Mouse (Mus musculus): Measurements from ENCODE around the gene Tmem256. TPM values are rescaled to one million over a fixed set of nuclear protein-coding genes. Genes with fewer than 3 reads are reported as not detected.

The Tmem256 gene
- polyA plus RNA-seq, 1 experiment from 2014 or later, result 455 TPM

- no peak for ATAC-seq (replicated peaks; ENCODE audit: low FRiP score, low TSS enrichment, low read depth)
- H3K9me3 ChIP-seq (ENCODE audit: control insufficient read depth, low read length), result no peaks in the 10 kb centered on the region
- H3K9ac ChIP-seq (ENCODE audit: low read length), result no peak overlapping the region
- no peaks in the 10 kb centered on the region for H3K4me1 ChIP-seq (replicated peaks; ENCODE audit: control insufficient read depth, insufficient read depth, low read length)
- WGBS, result 92% methylated on average over 2 of the region's 2 CpGs
- no peaks in the 10 kb centered on the region for H3K27me3 ChIP-seq (replicated peaks; ENCODE audit: control insufficient read depth, insufficient read depth, low read length)
- no peak overlapping the region for H3K4me3 ChIP-seq (ENCODE audit: low read depth, low read length)
- no peaks in the 10 kb centered on the region for H3K36me3 ChIP-seq (ENCODE audit: control insufficient read depth, insufficient read depth, low read length)
- DNase-seq (ENCODE audit: low spot score), result no peak
- no peak overlapping the region for H3K4me2 ChIP-seq (ENCODE audit: low read length)
- H3K27ac ChIP-seq (ENCODE audit: low read depth), result no peak overlapping the region
These were observed 32.2 kb downstream of the Tmem256 start for GRCm38 (mm10) chr11:69870289-69871069.

GRCm38 (mm10) chr11:69871822-69872221 lies 33.5 kb downstream of the Tmem256 start:
- no peaks in the 10 kb centered on the region for H3K36me3 ChIP-seq (ENCODE audit: control insufficient read depth, insufficient read depth, low read length)
- ATAC-seq (replicated peaks; ENCODE audit: low FRiP score, low TSS enrichment, low read depth) (no peak), DNase-seq (ENCODE audit: low spot score) (no peak)
- no peaks in the 10 kb centered on the region for H3K9me3 ChIP-seq (ENCODE audit: control insufficient read depth, low read length)
- H3K9ac ChIP-seq (ENCODE audit: low read length), result no peak overlapping the region
- 88% methylated on average over 7 of the region's 7 CpGs for WGBS
- no peaks in the 10 kb centered on the region for H3K27me3 ChIP-seq (replicated peaks; ENCODE audit: control insufficient read depth, insufficient read depth, low read length)
- peaks cover 7% of the 10 kb centered on the region; the same call in 1 of the 2 replicates for H3K4me1 ChIP-seq (replicated peaks; ENCODE audit: control insufficient read depth, insufficient read depth, low read length)
- H3K27ac ChIP-seq (ENCODE audit: low read depth), result no peak overlapping the region
- H3K4me3 ChIP-seq (ENCODE audit: low read depth, low read length), result no peak overlapping the region
- no peak overlapping the region for H3K4me2 ChIP-seq (ENCODE audit: low read length)

- Histone ChIP-seq H3K4me3 (ENCODE audit: low read depth, low read length) (no peak overlapping the region), H3K4me1 (replicated peaks; ENCODE audit: control insufficient read depth, insufficient read depth, low read length) (peaks cover 7% of the 10 kb centered on the region; the same call in 1 of the 2 replicates), H3K4me2 (ENCODE audit: low read length) (no peak overlapping the region), H3K9ac (ENCODE audit: low read length) (no peak overlapping the region), H3K36me3 (ENCODE audit: control insufficient read depth, insufficient read depth, low read length) (no peaks in the 10 kb centered on the region), H3K27me3 (replicated peaks; ENCODE audit: control insufficient read depth, insufficient read depth, low read length) (no peaks in the 10 kb centered on the region), H3K9me3 (ENCODE audit: control insufficient read depth, low read length) (no peaks in the 10 kb centered on the region), H3K27ac (ENCODE audit: low read depth) (no peak overlapping the region)
- DNase-seq (ENCODE audit: low spot score) (no peak), ATAC-seq (replicated peaks; ENCODE audit: low FRiP score, low TSS enrichment, low read depth) (no peak)
- 78% methylated on average over 4 of the region's 4 CpGs for WGBS
These were observed 34.1 kb downstream of the Tmem256 start for GRCm38 (mm10) chr11:69872451-69872850.

DNA sequence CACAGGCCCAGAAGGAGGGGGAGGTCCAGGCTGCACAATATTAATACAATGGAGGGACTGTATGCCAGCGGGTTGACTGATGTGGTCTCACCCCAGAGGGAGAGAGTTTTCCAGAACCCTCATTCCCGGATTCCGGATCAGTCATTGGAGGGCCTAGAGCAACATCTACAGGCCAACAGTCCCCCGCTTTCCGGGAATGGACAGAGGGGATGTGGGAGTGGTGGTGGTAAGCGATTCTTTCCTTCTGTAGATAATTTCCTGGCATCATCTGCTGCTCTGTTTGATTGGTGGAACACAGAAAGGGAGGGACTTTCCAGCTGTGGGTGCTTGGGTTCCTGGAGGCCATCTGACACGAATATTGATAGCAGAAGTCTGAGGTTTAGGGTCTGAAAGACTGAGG lies 37.9 kb downstream of the Tmem256 start:
- 48% methylated on average over 7 of the region's 7 CpGs for WGBS
- no peak overlapping the region for H3K9ac ChIP-seq (ENCODE audit: low read length)

GRCm38 (mm10) chr11:69876867-69877266 lies 38.6 kb downstream of the Tmem256 start:
- H3K27me3 ChIP-seq (replicated peaks; ENCODE audit: control insufficient read depth, insufficient read depth, low read length), result no peaks in the 10 kb centered on the region
- H3K4me2 ChIP-seq (ENCODE audit: low read length), result peak overlapping the region; percentile 16; the same call in 1 of the 2 replicates
- ATAC-seq (replicated peaks; ENCODE audit: low FRiP score, low TSS enrichment, low read depth) (0 out of 2 replicates have a peak, but pooled peaks have one; percentile 6), DNase-seq (ENCODE audit: low spot score) (peak; percentile 93)
- H3K4me1 ChIP-seq (replicated peaks; ENCODE audit: control insufficient read depth, insufficient read depth, low read length), result peaks cover 28% of the 10 kb centered on the region
- WGBS, result 5% methylated on average over 12 of the region's 12 CpGs
- peak overlapping the region; percentile 22; the same call in 1 of the 2 replicates for H3K27ac ChIP-seq (ENCODE audit: low read depth)
- no peak overlapping the region for H3K4me3 ChIP-seq (ENCODE audit: low read depth, low read length)
- H3K9me3 ChIP-seq (ENCODE audit: control insufficient read depth, low read length), result no peaks in the 10 kb centered on the region
- H3K9ac ChIP-seq (ENCODE audit: low read length), result no peak overlapping the region
- H3K36me3 ChIP-seq (ENCODE audit: control insufficient read depth, insufficient read depth, low read length), result no peaks in the 10 kb centered on the region

More for the DNA sequence above, 37.9 kb downstream of the Tmem256 start:
- Histone ChIP-seq H3K4me3 (ENCODE audit: low read depth, low read length) (no peak overlapping the region), H3K4me1 (replicated peaks; ENCODE audit: control insufficient read depth, insufficient read depth, low read length) (peaks cover 21% of the 10 kb centered on the region), H3K9me3 (ENCODE audit: control insufficient read depth, low read length) (no peaks in the 10 kb centered on the region), H3K36me3 (ENCODE audit: control insufficient read depth, insufficient read depth, low read length) (no peaks in the 10 kb centered on the region), H3K27ac (ENCODE audit: low read depth) (0 out of 2 replicates have a peak overlapping the region, but pooled peaks have one; percentile 8), H3K4me2 (ENCODE audit: low read length) (no peak overlapping the region), H3K27me3 (replicated peaks; ENCODE audit: control insufficient read depth, insufficient read depth, low read length) (no peaks in the 10 kb centered on the region)
- DNase-seq (ENCODE audit: low spot score) (no peak), ATAC-seq (replicated peaks; ENCODE audit: low FRiP score, low TSS enrichment, low read depth) (no peak)

GRCm38 (mm10) chr11:69877878-69878277 lies 39.6 kb downstream of the Tmem256 start, which contains the start of gene Tmem95:
Tmem95 (minus strand) TSS chr11:69878018.
- H3K9ac ChIP-seq (ENCODE audit: low read length), result no peak within 1 kb of the TSS
- no peaks in the 10 kb centered on the region for H3K9me3 ChIP-seq (ENCODE audit: control insufficient read depth, low read length)
- H3K36me3 ChIP-seq (ENCODE audit: control insufficient read depth, insufficient read depth, low read length), result no peaks in the 10 kb centered on the region
- no peak within 1 kb of the TSS for H3K4me3 ChIP-seq (ENCODE audit: low read depth, low read length)
- H3K27ac ChIP-seq (ENCODE audit: low read depth), result peak within 1 kb of the TSS; percentile 22; the same call in 1 of the 2 replicates
- H3K27me3 ChIP-seq (replicated peaks; ENCODE audit: control insufficient read depth, insufficient read depth, low read length), result no peaks in the 10 kb centered on the region
- DNase-seq (ENCODE audit: low spot score) (no peak), ATAC-seq (replicated peaks; ENCODE audit: low FRiP score, low TSS enrichment, low read depth) (no peak)
- 89% methylated on average over 11 of the region's 11 CpGs for WGBS
- peak within 1 kb of the TSS; percentile 16; the same call in 1 of the 2 replicates for H3K4me2 ChIP-seq (ENCODE audit: low read length)
- peaks cover 28% of the 10 kb centered on the region for H3K4me1 ChIP-seq (replicated peaks; ENCODE audit: control insufficient read depth, insufficient read depth, low read length)

DNA sequence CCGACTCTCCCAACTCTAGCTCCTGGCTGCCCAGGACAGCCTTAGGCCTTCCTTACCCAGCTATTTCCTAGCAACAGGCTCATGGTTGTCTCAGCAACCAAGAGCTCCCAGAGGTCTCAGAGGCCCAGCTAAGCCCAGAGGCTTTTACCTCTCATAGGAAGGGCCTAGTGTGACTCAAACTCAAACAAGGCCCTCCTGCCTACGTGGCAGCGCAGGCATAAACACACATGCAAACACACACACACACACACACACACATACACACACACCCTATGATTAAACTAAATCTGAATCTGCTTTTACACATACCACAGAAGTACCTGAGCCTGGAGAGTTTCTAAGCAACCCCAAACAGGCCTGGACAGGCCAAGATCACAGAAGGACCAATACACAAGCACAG lies 40.1 kb downstream of the Tmem256 start:
- H3K4me2 ChIP-seq (ENCODE audit: low read length), result no peak overlapping the region
- 84% methylated on average over 3 of the region's 3 CpGs for WGBS
- no peaks in the 10 kb centered on the region for H3K9me3 ChIP-seq (ENCODE audit: control insufficient read depth, low read length)
- no peak overlapping the region for H3K9ac ChIP-seq (ENCODE audit: low read length)
- no peak for DNase-seq (ENCODE audit: low spot score)
- no peak for ATAC-seq (replicated peaks; ENCODE audit: low FRiP score, low TSS enrichment, low read depth)
- peaks cover 28% of the 10 kb centered on the region for H3K4me1 ChIP-seq (replicated peaks; ENCODE audit: control insufficient read depth, insufficient read depth, low read length)
- H3K27ac ChIP-seq (ENCODE audit: low read depth), result no peak overlapping the region
- H3K36me3 ChIP-seq (ENCODE audit: control insufficient read depth, insufficient read depth, low read length), result no peaks in the 10 kb centered on the region
- no peaks in the 10 kb centered on the region for H3K27me3 ChIP-seq (replicated peaks; ENCODE audit: control insufficient read depth, insufficient read depth, low read length)
- no peak overlapping the region for H3K4me3 ChIP-seq (ENCODE audit: low read depth, low read length)

- ATAC-seq (replicated peaks; ENCODE audit: low FRiP score, low TSS enrichment, low read depth) (no peak), DNase-seq (ENCODE audit: low spot score) (no peak)
- Histone ChIP-seq H3K27ac (ENCODE audit: low read depth) (no peak overlapping the region), H3K4me3 (ENCODE audit: low read depth, low read length) (no peak overlapping the region), H3K36me3 (ENCODE audit: control insufficient read depth, insufficient read depth, low read length) (no peaks in the 10 kb centered on the region), H3K27me3 (replicated peaks; ENCODE audit: control insufficient read depth, insufficient read depth, low read length) (no peaks in the 10 kb centered on the region), H3K4me1 (replicated peaks; ENCODE audit: control insufficient read depth, insufficient read depth, low read length) (peaks cover 28% of the 10 kb centered on the region), H3K9me3 (ENCODE audit: control insufficient read depth, low read length) (no peaks in the 10 kb centered on the region), H3K9ac (ENCODE audit: low read length) (no peak overlapping the region), H3K4me2 (ENCODE audit: low read length) (peak overlapping the region; percentile 69)
- WGBS, result 85% methylated on average over 6 of the region's 6 CpGs
These were observed 40.6 kb downstream of the Tmem256 start for GRCm38 (mm10) chr11:69878952-69879351.

All from intestine, embryonic 14.5 days (tissue).